Mouse (Mus musculus) heart, embryonic 16.5 days (tissue): ENCODE measurements around the gene Dapk3. TPM values are rescaled to one million over a fixed set of nuclear protein-coding genes. Genes with fewer than 3 reads are reported as not detected.
"Not testable (repeated sequence)": the region's sequence is repeated elsewhere in the genome, so short reads cannot be mapped to it uniquely, and the experiment has no call there.

Experiments
- ATAC-seq: fragments of 200-750 bp; cut with Nextera tagmentation; replicated peaks from 2 replicates; pipeline ENCODE4 v1.8.0; 2017; ENCODE audit warnings: moderate number of reproducible peaks; ENCODE audit not compliant: insufficient read depth, low FRiP score; ENCODE audit errors: extremely low read depth
- H3K27ac ChIP-seq: fragments of 300-500 bp; sonication (generic); 2 replicates; pipeline ENCODE4 v1.5.1; 2014; ENCODE audit warnings: mild to moderate bottlenecking, low read length, control low read depth, moderate library complexity
- H3K27me3 ChIP-seq: fragments of 300-500 bp; sonication (generic); 2 replicates; pipeline ENCODE4 v1.6.1; 2014; ENCODE audit warnings: low read length, mixed read lengths; ENCODE audit not compliant: control insufficient read depth, insufficient read depth
- H3K36me3 ChIP-seq: fragments of 300-500 bp; sonication (generic); 2 replicates; pipeline ENCODE4 v1.6.1; 2014; ENCODE audit not compliant: control insufficient read depth, insufficient read depth
- H3K4me1 ChIP-seq: fragments of 300-500 bp; sonication (generic); 2 replicates; pipeline ENCODE4 v1.6.1; 2014; ENCODE audit warnings: low read length, mixed read lengths; ENCODE audit not compliant: control insufficient read depth, insufficient read depth
- H3K4me2 ChIP-seq: fragments of 300-500 bp; sonication (generic); 2 replicates; pipeline ENCODE4 v1.6.1; 2014; ENCODE audit warnings: low read depth, mild to moderate bottlenecking, control low read depth, low read length
- H3K4me3 ChIP-seq: fragments of 300-500 bp; sonication (generic); 2 replicates; pipeline ENCODE4 v1.5.1; 2014; ENCODE audit warnings: mild to moderate bottlenecking, control low read depth, low read length
- H3K9ac ChIP-seq: fragments of 300-500 bp; sonication (generic); 2 replicates; pipeline ENCODE4 v1.6.1; 2014; ENCODE audit warnings: low read length, control low read depth
- H3K9me3 ChIP-seq: fragments of 300-500 bp; sonication (generic); replicated peaks from 2 replicates; pipeline ENCODE4 v1.6.1; 2016; ENCODE audit warnings: low read length; ENCODE audit not compliant: control insufficient read depth
- WGBS: fragments of 180-500 bp; shearing (Covaris S2); extraction: QIAGEN DNeasy Blood & Tissue Kit; methylation state at CpG from one replicate; pipeline ENCODE4 v1.1.7; 2014; 5-methylcytosine and 5-hydroxymethylcytosine counted together
- polyA plus RNA-seq: library from polyadenylated mRNA; unstranded; fragments of >200 nt; fragmentation: Nextera tagmentation; extraction: Ambion mirVana; gene quantifications from 2 replicates; pipeline ENCODE4 v1.2.1, GENCODE M21; 2015

Gene Dapk3
- polyA plus RNA-seq, 1 experiment from 2014 or later, result 40.2 TPM

GRCm38 (mm10) chr10:81175345-81175701 lies 7.5 kb upstream of the Dapk3 start:
- not testable (repeated sequence) for ATAC-seq, H3K9ac ChIP-seq, H3K9me3 ChIP-seq, H3K27me3 ChIP-seq
- Histone ChIP-seq H3K27ac (peak overlapping the region; percentile 90), H3K4me2 (peak overlapping the region; percentile 65), H3K4me1 (peaks cover 33% of the 10 kb centered on the region), H3K36me3 (peaks cover 28% of the 10 kb centered on the region), H3K4me3 (peak overlapping the region; percentile 39)
- WGBS, result 6% methylated on average over 4 of the region's 4 CpGs

DNA sequence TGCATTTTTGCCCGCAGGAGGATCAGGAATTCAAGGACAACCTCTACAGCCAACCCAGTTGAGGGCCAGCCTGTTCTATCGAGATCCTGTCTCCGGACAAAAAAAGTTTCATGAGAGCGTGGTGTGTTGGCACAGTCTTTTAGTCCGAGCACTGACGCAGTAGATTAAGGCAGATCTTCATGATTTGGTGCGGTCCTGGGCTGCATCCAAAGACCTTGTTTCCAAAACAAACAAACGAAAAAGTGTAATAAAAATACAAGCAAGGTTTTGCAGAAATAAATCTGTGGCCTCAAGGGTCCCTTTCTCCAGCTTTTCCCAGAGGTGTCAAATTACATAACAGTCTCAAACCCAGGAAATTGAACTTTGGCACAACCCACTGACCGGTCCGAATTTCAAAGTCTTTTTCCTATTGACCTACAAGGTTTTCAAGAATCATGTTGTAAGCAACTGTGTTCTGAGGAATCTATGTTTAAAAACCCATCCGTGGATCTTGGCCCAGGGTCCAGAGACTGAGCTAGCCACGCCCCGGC lies 6.8 kb upstream of the Dapk3 start:
- Histone ChIP-seq H3K27ac (peak overlapping the region; percentile 90), H3K4me1 (peaks cover 33% of the 10 kb centered on the region), H3K27me3 (no peaks in the 10 kb centered on the region), H3K9ac (peak overlapping the region; percentile 55), H3K4me2 (peak overlapping the region; percentile 50), H3K36me3 (peaks cover 34% of the 10 kb centered on the region), H3K9me3 (no peaks in the 10 kb centered on the region), H3K4me3 (peak overlapping the region; percentile 87)
- peak; percentile 15 for ATAC-seq
- WGBS, result 4% methylated on average over 13 of the region's 13 CpGs

DNA sequence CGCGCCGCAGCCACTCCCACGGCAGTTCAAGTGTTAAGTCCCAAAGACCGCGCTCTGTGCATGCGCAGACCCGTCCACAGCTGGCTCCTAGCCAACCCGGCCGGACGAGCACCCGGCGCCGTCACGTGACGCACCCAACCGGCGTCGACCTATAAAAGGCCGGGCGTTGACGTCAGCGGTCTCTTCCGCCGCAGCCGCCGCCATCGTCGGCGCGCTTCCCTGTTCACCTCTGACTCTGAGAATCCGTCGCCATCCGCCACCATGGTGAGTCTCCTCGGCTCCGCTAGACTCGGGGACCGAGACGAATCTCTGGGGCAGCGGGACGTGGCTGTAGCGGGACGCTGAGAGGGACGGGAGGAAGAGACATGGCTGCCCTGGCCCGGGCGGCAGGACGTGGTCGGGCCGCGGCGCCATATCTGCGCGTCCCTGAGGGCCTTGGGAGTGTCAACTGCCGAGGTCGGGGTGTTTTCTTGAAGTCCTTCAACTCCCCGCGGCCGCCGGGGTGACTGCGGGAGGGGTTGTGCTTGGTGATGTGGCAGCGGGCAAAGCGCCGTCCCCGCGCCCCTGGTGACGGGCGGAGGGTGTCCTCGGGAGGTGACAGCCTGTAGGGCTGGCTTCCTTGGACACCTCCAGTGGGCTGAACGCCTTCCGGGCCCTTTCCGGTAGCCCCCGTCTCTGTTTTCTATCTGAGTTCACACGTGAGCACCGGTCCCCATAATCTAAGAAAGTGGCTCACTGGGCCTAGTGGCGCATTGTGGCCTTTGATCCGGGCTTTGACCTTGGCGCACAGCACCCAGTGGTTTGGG lies 6.1 kb upstream of the Dapk3 start, which contains the start of gene Eef2:
Gene Eef2, plus strand, starts transcription at position 166 of the 806 bp plus-strand sequence.
- Histone ChIP-seq H3K27me3 (no peaks in the 10 kb centered on the region), H3K4me3 (peak within 1 kb of the TSS; percentile 87), H3K9ac (peak within 1 kb of the TSS; percentile 97), H3K9me3 (no peaks in the 10 kb centered on the region), H3K4me2 (peak within 1 kb of the TSS; percentile 97), H3K4me1 (peaks cover 33% of the 10 kb centered on the region), H3K27ac (peak within 1 kb of the TSS; percentile 90), H3K36me3 (peaks cover 41% of the 10 kb centered on the region)
- under 1% methylated on average over 77 of the region's 77 CpGs for WGBS
- ATAC-seq, result peak; percentile 84

GRCm38 (mm10) chr10:81177491-81177925 lies 5.3 kb upstream of the Dapk3 start:
- Histone ChIP-seq H3K4me2 (peak overlapping the region; percentile 97), H3K4me3 (peak overlapping the region; percentile 87), H3K9ac (peak overlapping the region; percentile 97), H3K27me3 (no peaks in the 10 kb centered on the region), H3K36me3 (peaks cover 47% of the 10 kb centered on the region), H3K9me3 (no peaks in the 10 kb centered on the region), H3K4me1 (peaks cover 37% of the 10 kb centered on the region), H3K27ac (peak overlapping the region; percentile 90)
- no peak for ATAC-seq
- WGBS, result 7% methylated on average over 16 of the region's 16 CpGs

- Histone ChIP-seq H3K4me3 (peak overlapping the region; percentile 87), H3K9ac (peak overlapping the region; percentile 97), H3K27ac (no peak overlapping the region), H3K4me1 (peaks cover 35% of the 10 kb centered on the region), H3K27me3 (no peaks in the 10 kb centered on the region), H3K36me3 (peaks cover 48% of the 10 kb centered on the region), H3K4me2 (peak overlapping the region; percentile 97), H3K9me3 (no peaks in the 10 kb centered on the region)
- 49% methylated on average over 14 of the region's 14 CpGs for WGBS
- no peak for ATAC-seq
Observed at GRCm38 (mm10) chr10:81177958-81178712, 4.7 kb upstream of the Dapk3 start.

- WGBS, result 87% methylated on average over 11 of the region's 11 CpGs
- no peaks in the 10 kb centered on the region for H3K27me3 ChIP-seq
- H3K4me1 ChIP-seq, result peaks cover 35% of the 10 kb centered on the region
- H3K36me3 ChIP-seq, result peaks cover 48% of the 10 kb centered on the region
- no peak overlapping the region for H3K27ac ChIP-seq
- H3K9me3 ChIP-seq, result no peaks in the 10 kb centered on the region
- ATAC-seq, result no peak
- no peak overlapping the region for H3K9ac ChIP-seq
- H3K4me2 ChIP-seq, result no peak overlapping the region
- H3K4me3 ChIP-seq, result no peak overlapping the region
Observed at GRCm38 (mm10) chr10:81178927-81179326, 3.9 kb upstream of the Dapk3 start.

- H3K4me1 ChIP-seq, result peaks cover 33% of the 10 kb centered on the region
- 90% methylated on average over 32 of the region's 32 CpGs for WGBS
Observed at GRCm38 (mm10) chr10:81179451-81180342, 3.1 kb upstream of the Dapk3 start.

GRCm38 (mm10) chr10:81180946-81181345 lies 1.9 kb upstream of the Dapk3 start:
- H3K4me2 ChIP-seq, result no peak overlapping the region
- H3K27ac ChIP-seq, result no peak overlapping the region
- ATAC-seq, result no peak
- 88% methylated on average over 13 of the region's 13 CpGs for WGBS
- H3K27me3 ChIP-seq, result no peaks in the 10 kb centered on the region
- H3K4me3 ChIP-seq, result no peak overlapping the region
- peaks cover 53% of the 10 kb centered on the region for H3K36me3 ChIP-seq
- H3K9ac ChIP-seq, result no peak overlapping the region
- H3K9me3 ChIP-seq, result no peaks in the 10 kb centered on the region
- H3K4me1 ChIP-seq, result peaks cover 32% of the 10 kb centered on the region

More at GRCm38 (mm10) chr10:81179451-81180342, 3.1 kb upstream of the Dapk3 start:
- Histone ChIP-seq H3K4me2 (no peak overlapping the region), H3K27me3 (no peaks in the 10 kb centered on the region), H3K9ac (no peak overlapping the region), H3K36me3 (peaks cover 48% of the 10 kb centered on the region), H3K4me3 (no peak overlapping the region), H3K27ac (no peak overlapping the region), H3K9me3 (no peaks in the 10 kb centered on the region)
- ATAC-seq, result no peak
